Mouse (Mus musculus) stomach, postnatal 0 days (tissue): Measurements from ENCODE around the gene Endov. TPM values are rescaled to one million over a fixed set of nuclear protein-coding genes. Genes with fewer than 3 reads are reported as not detected.

Experiments
- ATAC-seq: fragments of 200-750 bp; cut with Nextera tagmentation; 2 replicates; pipeline ENCODE4 v1.8.0; 2017; ENCODE audit not compliant: low FRiP score, low TSS enrichment
- DNase-seq: peaks from one replicate; pipeline ENCODE4 v3.0.0-alpha.2; 2016; ENCODE audit warnings: low spot score
- H3K27ac ChIP-seq: fragments of 300-500 bp; sonication (generic); replicated peaks from 2 replicates; pipeline ENCODE4 v1.5.1; 2014; ENCODE audit warnings: mild to moderate bottlenecking, control low read depth
- H3K27me3 ChIP-seq: fragments of 300-500 bp; sonication (generic); 2 replicates; pipeline ENCODE4 v1.6.1; 2014; ENCODE audit warnings: low read length; ENCODE audit not compliant: control insufficient read depth, insufficient read depth
- H3K36me3 ChIP-seq: fragments of 300-500 bp; sonication (generic); 2 replicates; pipeline ENCODE4 v1.6.1; 2014; ENCODE audit warnings: low read length, mixed read lengths; ENCODE audit not compliant: control insufficient read depth, insufficient read depth
- H3K4me1 ChIP-seq: fragments of 300-500 bp; sonication (generic); replicated peaks from 2 replicates; pipeline ENCODE4 v1.6.1; 2014; ENCODE audit warnings: antibody characterized with exemption; ENCODE audit not compliant: control insufficient read depth, insufficient read depth
- H3K4me2 ChIP-seq: fragments of 300-500 bp; sonication (generic); replicated peaks from 2 replicates; pipeline ENCODE4 v1.6.1; 2014; ENCODE audit warnings: low read depth, mild to moderate bottlenecking, control low read depth, moderate library complexity
- H3K4me3 ChIP-seq: fragments of 300-500 bp; sonication (generic); 2 replicates; pipeline ENCODE4 v1.5.1; 2014; ENCODE audit warnings: low read depth, low read length, control low read depth
- H3K9ac ChIP-seq: fragments of 300-500 bp; sonication (generic); 2 replicates; pipeline ENCODE4 v1.6.1; 2014; ENCODE audit warnings: mild to moderate bottlenecking, low read length, control low read depth, mixed read lengths
- H3K9me3 ChIP-seq: fragments of 300-500 bp; sonication (generic); 2 replicates; pipeline ENCODE4 v1.6.1; 2016; ENCODE audit warnings: low read length; ENCODE audit not compliant: control insufficient read depth
- CTCF ChIP-seq: IDR thresholded peaks from 2 replicates; pipeline ENCODE4 v1.5.1; 2016; ENCODE audit warnings: antibody characterized with exemption, low read depth, mild to moderate bottlenecking, moderate library complexity
- EP300 ChIP-seq: optimal IDR thresholded peaks from 2 replicates; pipeline ENCODE3; 2016; ENCODE audit warnings: antibody characterized with exemption
- WGBS: fragments of 180-500 bp; shearing (Covaris S2); extraction: QIAGEN DNeasy Blood & Tissue Kit; methylation state at CpG from one replicate; pipeline ENCODE4 v1.1.7; 2014; 5-methylcytosine and 5-hydroxymethylcytosine counted together
- polyA plus RNA-seq: library from polyadenylated mRNA; unstranded; fragments of >200 nt; fragmentation: Nextera tagmentation; extraction: Ambion mirVana; gene quantifications from 2 replicates; pipeline ENCODE4 v1.2.1, GENCODE M21; 2015

The Endov gene
- polyA plus RNA-seq, 1 experiment from 2014 or later, result 9.2 TPM

GRCm38 (mm10) chr11:119541082-119541481, 49.9 kb downstream of the Endov start:
- no peak for TF ChIP-seq CTCF
- ATAC-seq, result no peak
- Histone ChIP-seq H3K36me3 (no peaks in the 10 kb centered on the region), H3K4me2 (no peak overlapping the region), H3K9ac (no peak overlapping the region), H3K27me3 (peaks cover 3% of the 10 kb centered on the region; the same call in 1 of the 2 replicates), H3K4me1 (no peaks in the 10 kb centered on the region), H3K4me3 (no peak overlapping the region), H3K27ac (no peak overlapping the region), H3K9me3 (no peaks in the 10 kb centered on the region)
- WGBS, result 79% methylated on average over 9 of the region's 9 CpGs
- no peak for DNase-seq

GRCm38 (mm10) chr11:119542371-119542770, 51.2 kb downstream of the Endov start:
- 49% methylated on average over 9 of the region's 9 CpGs for WGBS
- H3K9ac ChIP-seq, result no peak overlapping the region
- peak; percentile 30 for TF ChIP-seq CTCF
- no peak for TF ChIP-seq EP300
- DNase-seq, result no peak
- H3K4me2 ChIP-seq, result no peak overlapping the region
- no peak overlapping the region for H3K27ac ChIP-seq
- peaks cover 4% of the 10 kb centered on the region; the same call in 1 of the 2 replicates for H3K4me1 ChIP-seq
- no peaks in the 10 kb centered on the region for H3K36me3 ChIP-seq
- H3K9me3 ChIP-seq, result no peaks in the 10 kb centered on the region
- H3K4me3 ChIP-seq, result no peak overlapping the region
- no peak for ATAC-seq
- peaks cover 3% of the 10 kb centered on the region; the same call in 1 of the 2 replicates for H3K27me3 ChIP-seq

- H3K27ac ChIP-seq, result no peak overlapping the region
- peaks cover 6% of the 10 kb centered on the region; the same call in 1 of the 2 replicates for H3K4me1 ChIP-seq
- TF ChIP-seq CTCF, result no peak
- no peak for TF ChIP-seq EP300
- 70% methylated on average over 5 of the region's 5 CpGs for WGBS
- no peak overlapping the region for H3K4me2 ChIP-seq
- DNase-seq (no peak), ATAC-seq (no peak)
- no peaks in the 10 kb centered on the region for H3K36me3 ChIP-seq
- no peaks in the 10 kb centered on the region for H3K9me3 ChIP-seq
- peaks cover 3% of the 10 kb centered on the region; the same call in 1 of the 2 replicates for H3K27me3 ChIP-seq
- H3K4me3 ChIP-seq, result no peak overlapping the region
- H3K9ac ChIP-seq, result no peak overlapping the region
These were observed 51.7 kb downstream of the Endov start for GRCm38 (mm10) chr11:119542886-119543285.

GRCm38 (mm10) chr11:119543816-119544517, 52.8 kb downstream of the Endov start:
- WGBS, result 59% methylated on average over 16 of the region's 16 CpGs

GRCm38 (mm10) chr11:119544518-119545105, 53.5 kb downstream of the Endov start:
- H3K9ac ChIP-seq, result no peak overlapping the region
- WGBS, result 82% methylated on average over 15 of the region's 15 CpGs
- no peak for DNase-seq
- H3K4me3 ChIP-seq, result no peak overlapping the region
- H3K27ac ChIP-seq, result no peak overlapping the region
- ATAC-seq, result no peak
- H3K9me3 ChIP-seq, result no peaks in the 10 kb centered on the region
- peaks cover 16% of the 10 kb centered on the region for H3K27me3 ChIP-seq
- H3K4me2 ChIP-seq, result no peak overlapping the region
- peaks cover 14% of the 10 kb centered on the region; the same call in 1 of the 2 replicates for H3K4me1 ChIP-seq
- no peak for TF ChIP-seq EP300
- no peaks in the 10 kb centered on the region for H3K36me3 ChIP-seq

More at GRCm38 (mm10) chr11:119543816-119544517, 52.8 kb downstream of the Endov start:
- H3K9ac ChIP-seq, result no peak overlapping the region
- peaks cover 8% of the 10 kb centered on the region; the same call in 1 of the 2 replicates for H3K4me1 ChIP-seq
- no peak overlapping the region for H3K27ac ChIP-seq
- peaks cover 12% of the 10 kb centered on the region for H3K27me3 ChIP-seq
- H3K9me3 ChIP-seq, result no peaks in the 10 kb centered on the region
- no peak overlapping the region for H3K4me3 ChIP-seq
- DNase-seq (no peak), ATAC-seq (no peak)
- TF ChIP-seq EP300, result no peak
- no peak for TF ChIP-seq CTCF
- no peak overlapping the region for H3K4me2 ChIP-seq
- H3K36me3 ChIP-seq, result no peaks in the 10 kb centered on the region

GRCm38 (mm10) chr11:119545281-119545680, 54.1 kb downstream of the Endov start:
- peaks cover 18% of the 10 kb centered on the region for H3K27me3 ChIP-seq
- 60% methylated on average over 3 of the region's 3 CpGs for WGBS
- TF ChIP-seq CTCF, result no peak
- no peak for TF ChIP-seq EP300
- ATAC-seq (no peak), DNase-seq (no peak)
- H3K9ac ChIP-seq, result no peak overlapping the region
- no peak overlapping the region for H3K27ac ChIP-seq
- H3K4me3 ChIP-seq, result no peak overlapping the region
- no peaks in the 10 kb centered on the region for H3K36me3 ChIP-seq
- H3K4me1 ChIP-seq, result peaks cover 14% of the 10 kb centered on the region; the same call in 1 of the 2 replicates
- H3K9me3 ChIP-seq, result no peaks in the 10 kb centered on the region
- no peak overlapping the region for H3K4me2 ChIP-seq
